Mouse (Mus musculus) left cerebral cortex, postnatal 36 days (tissue): ENCODE results near the gene Igflr1. TPM values are rescaled to one million over a fixed set of nuclear protein-coding genes. Genes with fewer than 3 reads are reported as not detected.

Experiments
- DNase-seq, 2 experiments: peaks; one replicate each; pipeline ENCODE4 v3.0.0; 2021 to 2022; ENCODE audit warnings: low spot score in 2 of 2, mixed read lengths in 1 of 2
- intact Hi-C: fragments of 180-260 bp; cut with DNase I; formaldehyde crosslinking; loops from one replicate; pipeline ENCODE4 v1.15.1; 2025
- total RNA-seq, 2 experiments: library from RNA; stranded (reverse); gene quantifications; 2 replicates each; pipeline ENCODE4 v1.2.3; 2021

The Igflr1 gene
- total RNA-seq, 2 experiments from 2014 or later, result 1.8 to 4.5 TPM

GRCm38 (mm10) chr7:30552102-30553020 is 12.9 kb upstream of the Igflr1 start, which contains the start of the genes Hspb6 and Proser3:
Gene Hspb6 (plus strand): TSS chr7:30552178.
Gene Proser3 (minus strand): TSS chr7:30552299.
- peak; percentile 94 to 95 for DNase-seq
- intact Hi-C loops, result no loop called here

DNA sequence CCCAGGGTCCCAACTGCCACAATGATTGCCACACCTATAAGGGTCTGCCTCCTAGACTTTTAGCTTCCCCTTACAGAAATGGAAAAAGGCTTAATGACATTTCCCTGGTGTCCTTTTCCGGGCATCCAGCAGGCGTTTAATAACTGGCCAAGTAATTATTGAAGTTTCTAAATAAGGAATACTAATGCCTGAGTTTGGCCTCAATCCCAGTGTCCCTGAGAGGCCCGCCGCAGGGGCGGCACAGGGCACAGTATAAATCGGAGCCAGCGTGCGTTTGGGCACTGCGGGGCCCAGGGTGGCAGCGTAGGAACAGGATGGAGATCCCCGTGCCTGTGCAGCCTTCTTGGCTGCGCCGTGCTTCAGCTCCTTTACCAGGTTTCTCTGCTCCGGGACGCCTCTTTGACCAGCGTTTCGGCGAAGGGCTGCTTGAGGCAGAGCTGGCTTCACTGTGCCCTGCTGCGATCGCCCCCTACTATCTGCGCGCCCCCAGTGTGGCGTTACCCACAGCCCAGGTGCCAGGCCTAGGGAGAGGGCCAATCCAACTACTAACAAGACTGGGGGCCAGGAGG is 12.1 kb upstream of the Igflr1 start:
- DNase-seq, result peak in 1 of 2 experiments; percentile 53
- intact Hi-C loops, result no loop called here

DNA sequence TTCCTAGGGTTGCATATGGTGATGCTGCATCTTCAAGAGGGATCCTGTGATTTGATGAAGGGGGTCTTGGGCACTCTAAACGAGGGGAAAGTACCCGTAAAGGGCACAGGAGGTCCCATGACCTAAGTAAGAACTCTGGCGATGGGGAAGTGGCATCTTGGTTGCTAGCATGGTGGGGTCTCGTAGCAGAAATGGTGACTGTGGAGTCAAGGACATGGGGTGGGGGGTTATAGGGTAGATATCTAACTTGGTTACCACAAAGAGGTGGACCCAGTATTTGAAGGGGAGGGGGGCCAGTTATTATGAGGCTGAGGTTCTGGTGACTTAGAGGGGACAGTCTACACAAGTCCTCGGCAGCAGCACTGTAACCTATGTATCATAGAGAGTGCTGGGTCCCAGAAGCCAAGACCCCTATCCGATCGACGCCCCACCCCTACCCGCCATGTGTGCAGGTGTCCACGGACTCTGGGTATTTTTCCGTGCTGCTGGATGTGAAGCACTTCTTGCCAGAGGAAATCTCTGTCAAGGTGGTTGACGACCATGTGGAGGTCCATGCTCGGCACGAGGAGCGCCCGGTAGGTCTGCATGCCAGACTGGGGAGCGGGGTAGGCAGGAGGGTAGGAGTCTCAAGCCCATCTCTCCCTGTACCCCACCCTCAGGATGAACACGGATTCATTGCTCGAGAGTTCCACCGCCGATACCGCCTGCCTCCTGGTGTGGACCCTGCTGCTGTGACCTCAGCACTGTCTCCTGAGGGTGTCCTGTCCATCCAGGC is 11.2 kb upstream of the Igflr1 start:
- no peak for DNase-seq
- intact Hi-C loops, result no loop called here

DNA sequence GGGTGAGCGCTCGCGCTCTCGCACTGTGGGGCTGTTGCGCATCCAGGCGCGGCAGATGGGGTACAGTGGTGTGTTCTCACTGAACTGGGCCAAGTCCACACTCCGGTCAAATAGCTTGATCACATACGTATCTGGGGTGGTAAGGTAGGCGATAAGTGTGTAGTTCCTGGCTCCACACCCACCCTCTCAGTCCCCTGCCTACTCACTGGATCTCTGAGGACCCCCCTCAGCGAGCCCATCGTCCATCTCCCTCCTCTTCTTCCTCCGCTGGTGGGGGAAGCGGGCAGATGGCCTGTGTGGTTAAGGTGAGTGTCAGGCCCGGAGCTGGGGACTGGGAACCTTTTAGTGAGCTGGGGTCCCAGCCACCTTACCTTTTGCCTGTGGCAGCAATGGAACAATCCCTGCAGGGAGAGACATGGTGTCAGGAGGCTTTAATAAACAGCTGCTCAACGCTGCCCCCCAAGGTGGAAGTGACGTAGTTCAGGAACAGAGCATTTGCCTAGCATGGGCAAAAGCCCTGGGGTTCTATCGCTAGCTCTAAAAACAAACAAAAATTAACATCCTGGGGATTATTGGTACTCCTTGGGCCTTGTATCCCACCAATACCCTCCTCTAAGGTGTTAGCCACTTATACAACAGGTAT is 8.2 kb upstream of the Igflr1 start:
- DNase-seq, result no peak
- intact Hi-C loops, result no loop called here

GRCm38 (mm10) chr7:30557901-30558514 is 7.2 kb upstream of the Igflr1 start:
- intact Hi-C loops, result no loop called here
- DNase-seq, result no peak

DNA sequence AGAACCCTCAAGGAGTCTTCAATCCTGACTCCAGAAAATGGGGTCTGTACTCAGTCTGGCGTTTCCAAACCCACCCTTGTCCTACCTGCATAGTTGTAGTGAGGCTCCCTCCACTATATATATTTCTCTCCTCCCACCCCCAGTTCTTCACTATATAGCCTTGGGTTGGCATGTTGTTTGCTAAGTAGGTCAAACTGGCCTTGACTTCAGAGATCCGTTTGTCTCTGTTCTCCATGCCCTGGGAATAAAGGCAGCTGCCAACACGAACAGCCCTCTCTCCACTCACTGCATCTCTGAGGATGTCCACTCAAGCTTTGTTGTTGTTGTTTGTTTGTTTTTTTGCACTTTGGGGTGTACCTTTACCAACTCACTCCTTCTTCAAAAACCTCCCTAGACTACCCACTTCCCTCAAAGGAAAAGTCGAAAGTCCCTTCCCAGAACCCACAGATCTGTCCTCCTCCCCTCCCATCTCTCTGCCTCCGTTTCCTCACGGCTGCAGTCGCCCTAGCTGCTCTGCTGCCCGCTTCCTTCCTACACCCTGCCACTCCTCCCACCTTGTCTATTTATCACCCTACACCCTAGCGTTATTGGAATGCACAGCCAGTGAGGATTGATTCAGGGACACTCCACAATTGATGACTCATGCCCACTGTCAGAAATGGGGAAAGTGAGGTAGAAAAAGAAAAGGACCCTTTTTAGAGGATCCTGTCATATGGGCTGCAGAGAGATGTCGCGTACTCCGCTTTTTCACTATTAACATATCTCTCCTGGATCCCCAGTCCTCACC is 6.4 kb upstream of the Igflr1 start:
- intact Hi-C loops, result no loop called here
- DNase-seq, result no peak

DNA sequence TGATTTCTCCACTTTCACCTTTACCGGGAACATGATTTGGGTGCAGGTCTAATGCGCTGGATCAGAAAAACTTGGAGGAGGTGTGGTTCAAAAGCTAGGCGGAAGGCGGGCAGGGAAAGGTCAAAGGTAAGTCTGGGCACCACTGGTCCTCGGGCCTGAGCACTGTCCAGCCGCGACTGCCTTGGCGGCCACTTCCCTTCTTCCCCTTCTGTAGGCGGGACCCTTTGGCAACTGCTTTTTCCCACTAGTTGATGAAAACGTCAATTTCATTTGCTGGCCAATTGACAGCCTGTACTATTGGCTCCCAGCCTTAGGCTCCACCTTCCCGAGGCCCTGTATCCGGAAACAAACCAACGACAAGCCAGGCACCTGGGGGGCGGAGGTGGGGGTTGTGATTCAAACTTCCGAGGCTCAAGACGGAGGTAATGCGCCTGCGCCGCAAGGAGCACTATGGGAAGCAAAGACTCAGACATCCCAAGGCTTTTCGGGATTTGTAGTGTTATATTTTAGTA is 5.7 kb upstream of the Igflr1 start, which contains the start of gene Lin37:
Gene Lin37, minus strand, starts transcription at position 396 of the 512 bp plus-strand sequence.
- peak; percentile 97 to 98 for DNase-seq
- intact Hi-C loops, result no loop called here

- DNase-seq, result no peak
- intact Hi-C loops, result no loop called here
Measured at GRCm38 (mm10) chr7:30560296-30560695, 4.9 kb upstream of the Igflr1 start.

GRCm38 (mm10) chr7:30562526-30563116 is 2.6 kb upstream of the Igflr1 start:
- intact Hi-C loops, result loop anchor here (2.0 kb wide), 2 partner anchors 26 to 120 kb away; partner anchors contain the start of gene Kmt2b
- DNase-seq, result no peak

GRCm38 (mm10) chr7:30563117-30563905 is 1.9 kb upstream of the Igflr1 start, which contains the start of the genes U2af1l4, Gm49396 and Psenen:
Gene U2af1l4 (plus strand): TSS chr7:30563301.
Gene Gm49396 (plus strand): TSS chr7:30563344.
Gene Psenen (minus strand): TSS chr7:30563627.
- DNase-seq, result peak; percentile 93 to 95
- intact Hi-C loops, result loop anchor here (2.0 kb wide), 2 partner anchors 25 to 121 kb away; partner anchors contain the start of gene Kmt2b

GRCm38 (mm10) chr7:30563906-30564280 is 1.3 kb upstream of the Igflr1 start:
- intact Hi-C loops, result loop anchor here (2.0 kb wide), 2 partner anchors 25 to 121 kb away; partner anchors contain the start of gene Kmt2b
- DNase-seq, result no peak

DNA sequence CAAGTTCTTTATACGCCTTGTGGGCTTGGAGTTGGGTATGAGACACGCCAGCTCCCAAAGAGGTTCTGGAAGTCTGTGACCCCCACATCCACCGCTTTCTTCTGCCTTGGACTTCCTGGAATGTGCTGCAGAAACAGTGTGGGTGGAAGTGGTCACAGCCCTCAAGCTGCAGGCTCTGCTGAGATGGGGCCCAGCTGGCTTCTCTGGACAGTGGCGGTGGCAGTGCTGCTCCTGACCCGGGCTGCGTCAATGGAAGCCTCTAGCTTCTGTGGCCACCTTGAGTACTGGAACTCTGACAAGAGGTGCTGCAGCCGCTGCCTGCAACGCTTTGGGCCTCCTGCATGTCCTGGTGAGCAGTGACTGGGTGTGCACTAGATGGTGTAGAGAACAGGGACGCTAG is 806 bp downstream of the Igflr1 start:
- intact Hi-C loops, result no loop called here
- DNase-seq, result no peak

- intact Hi-C loops, result no loop called here
- DNase-seq, result no peak
Measured at GRCm38 (mm10) chr7:30567555-30567954, 2.3 kb downstream of the Igflr1 start.

- no peak for DNase-seq
- intact Hi-C loops, result no loop called here
Measured at GRCm38 (mm10) chr7:30572389-30572788, 7.2 kb downstream of the Igflr1 start.

DNA sequence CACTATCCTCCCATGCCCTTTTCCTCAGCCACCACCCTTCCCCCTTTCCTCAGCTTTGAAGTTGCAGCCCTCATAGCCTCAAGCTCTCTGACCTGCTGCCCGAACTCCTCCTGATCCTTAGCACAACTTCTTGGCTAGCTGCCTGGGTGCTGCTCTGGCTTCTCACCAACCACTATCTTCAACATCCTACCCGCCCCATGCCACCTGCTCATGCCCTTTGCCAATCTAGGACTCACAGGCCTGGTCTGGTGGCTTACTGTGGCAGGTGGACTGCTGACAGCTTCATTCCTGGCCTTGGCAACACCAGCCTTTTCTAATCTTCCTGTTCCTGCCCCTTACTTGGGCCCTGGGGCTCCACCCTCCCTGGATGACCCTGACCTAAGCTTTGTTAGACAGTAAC is 7.7 kb downstream of the Igflr1 start:
- no peak for DNase-seq
- intact Hi-C loops, result no loop called here

- intact Hi-C loops, result no loop called here
Measured at GRCm38 (mm10) chr7:30579950-30580349, 14.7 kb downstream of the Igflr1 start.

GRCm38 (mm10) chr7:30581547-30581946 is 16.3 kb downstream of the Igflr1 start:
- intact Hi-C loops, result no loop called here
- DNase-seq, result no peak

More at GRCm38 (mm10) chr7:30579950-30580349, 14.7 kb downstream of the Igflr1 start:
- DNase-seq, result no peak
